Mouse (Mus musculus): ENCODE measurements around the gene Flcn. TPM values are rescaled to one million over a fixed set of nuclear protein-coding genes. Genes with fewer than 3 reads are reported as not detected.
A peak's percentile ranks its signal among the peaks of the same experiment; 100 is the strongest.

The Flcn gene
- polyA plus RNA-seq, 1 experiment from 2014 or later: 33.3 TPM

- Histone ChIP-seq H3K27me3 (no peaks in the 10 kb centered on the region), H3K9me3 (no peaks in the 10 kb centered on the region), H3K4me1 (no peaks in the 10 kb centered on the region), H3K9ac (no peak overlapping the region), H3K27ac (no peak overlapping the region), H3K4me2 (no peak overlapping the region), H3K36me3 (replicated peaks) (peaks cover 99% of the 10 kb centered on the region), H3K4me3 (replicated peaks) (no peak overlapping the region)
- WGBS: 95% methylated on average over 8 of the region's 8 CpGs
- no peak for ATAC-seq (ENCODE audit: low FRiP score)
These were observed 7.9 kb downstream of the Flcn start for GRCm38 (mm10) chr11:59801881-59802280.

GRCm38 (mm10) chr11:59800412-59800811 lies 9.4 kb downstream of the Flcn start:
- WGBS: 94% methylated on average over 10 of the region's 10 CpGs
- no peak overlapping the region for H3K4me2 ChIP-seq
- H3K4me3 ChIP-seq (replicated peaks): no peak overlapping the region
- no peaks in the 10 kb centered on the region for H3K4me1 ChIP-seq
- no peaks in the 10 kb centered on the region for H3K27me3 ChIP-seq
- no peak for ATAC-seq (ENCODE audit: low FRiP score)
- H3K27ac ChIP-seq: no peak overlapping the region
- H3K36me3 ChIP-seq (replicated peaks): peaks cover 98% of the 10 kb centered on the region
- H3K9ac ChIP-seq: no peak overlapping the region
- H3K9me3 ChIP-seq: no peaks in the 10 kb centered on the region

GRCm38 (mm10) chr11:59793390-59793789 lies 16.4 kb downstream of the Flcn start:
- no peak overlapping the region for H3K9ac ChIP-seq
- 91% methylated on average over 6 of the region's 6 CpGs for WGBS
- H3K4me1 ChIP-seq: no peaks in the 10 kb centered on the region
- H3K27ac ChIP-seq: no peak overlapping the region
- no peak for ATAC-seq (ENCODE audit: low FRiP score)
- no peaks in the 10 kb centered on the region for H3K27me3 ChIP-seq
- no peaks in the 10 kb centered on the region for H3K9me3 ChIP-seq
- no peak overlapping the region for H3K4me3 ChIP-seq (replicated peaks)
- no peak overlapping the region for H3K4me2 ChIP-seq
- H3K36me3 ChIP-seq (replicated peaks): peaks cover 73% of the 10 kb centered on the region

GRCm38 (mm10) chr11:59789311-59789710 lies 20.5 kb downstream of the Flcn start:
- peaks cover 33% of the 10 kb centered on the region for H3K36me3 ChIP-seq (replicated peaks)

GRCm38 (mm10) chr11:59787199-59787781 lies 22.5 kb downstream of the Flcn start, which contains the start of gene Pld6:
TSS of gene Pld6 (minus strand) at chr11:59787645.
- 1% methylated on average over 51 of the region's 51 CpGs for WGBS
- peak; percentile 67 for ATAC-seq (ENCODE audit: low FRiP score)
- Histone ChIP-seq H3K4me2 (peak within 1 kb of the TSS; percentile 71), H3K4me1 (peaks cover 13% of the 10 kb centered on the region), H3K27ac (no peak within 1 kb of the TSS), H3K27me3 (peaks cover 19% of the 10 kb centered on the region; the same call in 1 of the 2 replicates), H3K9ac (peak within 1 kb of the TSS; percentile 43), H3K36me3 (replicated peaks) (peaks cover 13% of the 10 kb centered on the region), H3K9me3 (no peaks in the 10 kb centered on the region), H3K4me3 (replicated peaks) (peak within 1 kb of the TSS; percentile 43)

More at GRCm38 (mm10) chr11:59789311-59789710, 20.5 kb downstream of the Flcn start:
- H3K27ac ChIP-seq: no peak overlapping the region
- H3K9me3 ChIP-seq: no peaks in the 10 kb centered on the region
- 92% methylated on average over 1 of the region's 1 CpGs for WGBS
- peaks cover 19% of the 10 kb centered on the region; the same call in 1 of the 2 replicates for H3K27me3 ChIP-seq
- H3K4me2 ChIP-seq: no peak overlapping the region
- peaks cover 13% of the 10 kb centered on the region for H3K4me1 ChIP-seq
- no peak for ATAC-seq (ENCODE audit: low FRiP score)
- H3K9ac ChIP-seq: no peak overlapping the region
- no peak overlapping the region for H3K4me3 ChIP-seq (replicated peaks)

- no peak for ATAC-seq (ENCODE audit: low FRiP score)
- H3K9ac ChIP-seq: peak overlapping the region; percentile 43
- peaks cover 6% of the 10 kb centered on the region for H3K36me3 ChIP-seq (replicated peaks)
- H3K4me1 ChIP-seq: peaks cover 15% of the 10 kb centered on the region
- peaks cover 19% of the 10 kb centered on the region; the same call in 1 of the 2 replicates for H3K27me3 ChIP-seq
- peak overlapping the region; percentile 71 for H3K4me2 ChIP-seq
- no peak overlapping the region for H3K27ac ChIP-seq
- H3K4me3 ChIP-seq (replicated peaks): peak overlapping the region; percentile 43
- 58% methylated on average over 15 of the region's 15 CpGs for WGBS
- H3K9me3 ChIP-seq: no peaks in the 10 kb centered on the region
These were observed 23.2 kb downstream of the Flcn start for GRCm38 (mm10) chr11:59786444-59787198.

GRCm38 (mm10) chr11:59783591-59783990 lies 26.2 kb downstream of the Flcn start:
- 89% methylated on average over 6 of the region's 6 CpGs for WGBS
- Histone ChIP-seq H3K4me2 (no peak overlapping the region), H3K9ac (no peak overlapping the region), H3K4me3 (replicated peaks) (no peak overlapping the region), H3K27ac (no peak overlapping the region), H3K36me3 (replicated peaks) (peaks cover 3% of the 10 kb centered on the region), H3K9me3 (no peaks in the 10 kb centered on the region), H3K27me3 (peaks cover 19% of the 10 kb centered on the region; the same call in 1 of the 2 replicates), H3K4me1 (peaks cover 15% of the 10 kb centered on the region)
- ATAC-seq (ENCODE audit: low FRiP score): no peak

- peaks cover 13% of the 10 kb centered on the region; the same call in 1 of the 2 replicates for H3K27me3 ChIP-seq
- peaks cover 16% of the 10 kb centered on the region for H3K36me3 ChIP-seq (replicated peaks)
These were observed 27.7 kb downstream of the Flcn start for GRCm38 (mm10) chr11:59782091-59782590.

GRCm38 (mm10) chr11:59780241-59780640 lies 29.6 kb downstream of the Flcn start:
- H3K4me3 ChIP-seq (replicated peaks): no peak overlapping the region
- 86% methylated on average over 4 of the region's 4 CpGs for WGBS
- no peak overlapping the region for H3K9ac ChIP-seq
- H3K27me3 ChIP-seq: no peaks in the 10 kb centered on the region
- no peak overlapping the region for H3K27ac ChIP-seq
- H3K36me3 ChIP-seq (replicated peaks): peaks cover 33% of the 10 kb centered on the region
- H3K9me3 ChIP-seq: no peaks in the 10 kb centered on the region
- no peak for ATAC-seq (ENCODE audit: low FRiP score)
- peaks cover 2% of the 10 kb centered on the region; the same call in 1 of the 2 replicates for H3K4me1 ChIP-seq
- H3K4me2 ChIP-seq: no peak overlapping the region

More at GRCm38 (mm10) chr11:59782091-59782590, 27.7 kb downstream of the Flcn start:
- no peaks in the 10 kb centered on the region for H3K9me3 ChIP-seq
- H3K4me2 ChIP-seq: no peak overlapping the region
- H3K4me3 ChIP-seq (replicated peaks): no peak overlapping the region
- ATAC-seq (ENCODE audit: low FRiP score): no peak
- H3K9ac ChIP-seq: no peak overlapping the region
- no peak overlapping the region for H3K27ac ChIP-seq
- 66% methylated on average over 7 of the region's 7 CpGs for WGBS
- peaks cover 8% of the 10 kb centered on the region for H3K4me1 ChIP-seq

GRCm38 (mm10) chr11:59779406-59779805 lies 30.4 kb downstream of the Flcn start:
- peaks cover 2% of the 10 kb centered on the region; the same call in 1 of the 2 replicates for H3K4me1 ChIP-seq
- no peak overlapping the region for H3K4me3 ChIP-seq (replicated peaks)
- no peaks in the 10 kb centered on the region for H3K9me3 ChIP-seq
- no peaks in the 10 kb centered on the region for H3K27me3 ChIP-seq
- no peak overlapping the region for H3K4me2 ChIP-seq
- WGBS: 91% methylated on average over 4 of the region's 4 CpGs
- no peak for ATAC-seq (ENCODE audit: low FRiP score)
- H3K27ac ChIP-seq: no peak overlapping the region
- no peak overlapping the region for H3K9ac ChIP-seq
- H3K36me3 ChIP-seq (replicated peaks): peaks cover 41% of the 10 kb centered on the region

GRCm38 (mm10) chr11:59778874-59779223 lies 31.0 kb downstream of the Flcn start:
- no peak for ATAC-seq (ENCODE audit: low FRiP score)
- Histone ChIP-seq H3K27me3 (no peaks in the 10 kb centered on the region), H3K27ac (no peak overlapping the region), H3K36me3 (replicated peaks) (peaks cover 46% of the 10 kb centered on the region), H3K4me3 (replicated peaks) (no peak overlapping the region), H3K9ac (no peak overlapping the region), H3K4me2 (no peak overlapping the region), H3K4me1 (peaks cover 2% of the 10 kb centered on the region; the same call in 1 of the 2 replicates), H3K9me3 (no peaks in the 10 kb centered on the region)
- WGBS: 89% methylated on average over 1 of the region's 1 CpGs

- Histone ChIP-seq H3K27ac (no peak overlapping the region), H3K4me3 (replicated peaks) (no peak overlapping the region), H3K4me1 (peaks cover 2% of the 10 kb centered on the region; the same call in 1 of the 2 replicates), H3K27me3 (no peaks in the 10 kb centered on the region), H3K4me2 (no peak overlapping the region), H3K9ac (no peak overlapping the region), H3K9me3 (no peaks in the 10 kb centered on the region), H3K36me3 (replicated peaks) (peaks cover 51% of the 10 kb centered on the region)
- no peak for ATAC-seq (ENCODE audit: low FRiP score)
- WGBS: 57% methylated on average over 9 of the region's 9 CpGs
These were observed 31.5 kb downstream of the Flcn start for GRCm38 (mm10) chr11:59778181-59778873.
